Mouse (Mus musculus) neural tube, embryonic 10.5 days (tissue): ENCODE data around the gene Opn3.

Experiments
- DNase-seq: peaks from one replicate; pipeline ENCODE4 v3.0.0-alpha.2; 2017; ENCODE audit warnings: low spot score; ENCODE audit errors: extremely low spot score

The Opn3 gene

DNA sequence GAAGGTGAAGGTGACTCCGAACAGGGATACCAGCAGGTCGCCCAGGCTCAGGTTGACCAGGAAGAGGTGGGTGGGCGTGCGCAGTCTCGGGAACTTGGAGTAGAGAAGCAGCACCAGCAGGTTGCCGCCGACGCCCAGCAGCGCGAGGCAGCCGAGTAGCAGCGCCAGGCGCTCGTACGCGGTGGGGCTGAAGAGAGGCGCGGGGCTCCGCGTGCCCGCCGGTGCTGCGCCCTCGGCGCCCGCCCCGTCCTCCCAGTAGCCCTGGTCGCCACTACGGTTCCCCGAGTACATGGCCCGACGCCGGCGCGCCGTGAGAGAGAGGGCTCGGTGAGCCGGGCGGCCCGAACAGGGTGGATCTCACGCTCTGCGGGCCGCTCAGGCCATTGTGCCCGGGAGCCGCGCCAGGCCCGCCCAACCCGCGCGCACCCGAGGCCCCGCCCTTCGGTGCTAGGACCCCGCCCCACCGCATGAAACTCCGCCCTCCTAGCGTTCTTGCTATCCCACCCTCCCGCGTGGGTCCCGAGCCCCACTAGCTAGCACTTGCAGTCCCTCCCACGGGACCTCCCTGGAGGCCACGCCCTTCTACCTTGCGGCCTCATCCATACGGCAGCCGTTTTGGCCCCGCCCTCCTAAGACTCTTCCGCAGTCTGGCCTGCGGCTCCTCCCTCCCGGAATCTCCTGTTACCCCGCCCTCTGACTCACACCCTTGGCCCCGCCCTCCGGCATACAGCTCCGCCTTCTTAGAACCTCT is at the start of gene Opn3, which contains the start of gene Chml:
Gene Opn3 (minus strand): TSS at position 531 of the 751 bp plus-strand sequence.
Gene Chml (minus strand): TSS at position 656 of the 751 bp plus-strand sequence.
- DNase-seq = peak; percentile 96

DNA sequence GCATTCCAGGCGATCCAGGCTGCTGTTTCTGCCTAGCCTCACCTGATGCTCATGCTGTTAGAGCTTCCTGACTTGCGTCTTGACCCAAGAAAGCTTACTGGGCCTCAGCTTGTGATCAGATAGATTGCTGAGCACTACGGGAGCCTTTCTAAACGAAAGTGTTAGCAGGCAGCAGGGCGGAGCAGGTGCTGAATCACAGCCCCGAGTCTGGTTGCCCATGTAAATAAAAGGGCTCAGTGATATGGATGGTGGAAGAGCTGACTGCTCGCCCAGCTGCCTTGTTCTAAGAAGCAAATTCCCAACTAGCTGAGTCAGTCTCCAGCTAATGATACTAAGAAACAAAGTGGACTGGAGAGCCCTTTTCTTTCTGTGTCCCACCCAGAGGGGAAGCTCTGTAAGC is 33.2 kb upstream of the Opn3 start:
- DNase-seq = no peak

DNA sequence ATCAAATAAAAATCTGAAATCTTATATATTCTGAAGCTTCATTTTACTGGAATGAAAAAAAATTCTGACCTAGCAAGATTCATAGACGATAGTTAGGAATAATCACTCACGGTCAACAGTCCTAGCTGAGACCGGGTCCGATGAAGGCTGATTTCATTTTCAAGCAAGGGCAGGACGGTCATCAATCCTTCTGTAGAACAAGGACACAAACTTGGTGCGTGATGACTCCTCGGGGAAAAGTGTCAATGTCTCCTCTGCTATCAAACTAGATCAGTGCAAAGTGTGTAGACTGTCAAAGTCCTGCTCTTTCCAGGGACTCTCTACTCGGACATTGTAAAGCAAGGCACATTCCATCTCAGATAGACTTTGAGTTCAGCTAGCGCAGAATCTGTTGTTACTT is 24.3 kb upstream of the Opn3 start:
- no peak for DNase-seq

DNA sequence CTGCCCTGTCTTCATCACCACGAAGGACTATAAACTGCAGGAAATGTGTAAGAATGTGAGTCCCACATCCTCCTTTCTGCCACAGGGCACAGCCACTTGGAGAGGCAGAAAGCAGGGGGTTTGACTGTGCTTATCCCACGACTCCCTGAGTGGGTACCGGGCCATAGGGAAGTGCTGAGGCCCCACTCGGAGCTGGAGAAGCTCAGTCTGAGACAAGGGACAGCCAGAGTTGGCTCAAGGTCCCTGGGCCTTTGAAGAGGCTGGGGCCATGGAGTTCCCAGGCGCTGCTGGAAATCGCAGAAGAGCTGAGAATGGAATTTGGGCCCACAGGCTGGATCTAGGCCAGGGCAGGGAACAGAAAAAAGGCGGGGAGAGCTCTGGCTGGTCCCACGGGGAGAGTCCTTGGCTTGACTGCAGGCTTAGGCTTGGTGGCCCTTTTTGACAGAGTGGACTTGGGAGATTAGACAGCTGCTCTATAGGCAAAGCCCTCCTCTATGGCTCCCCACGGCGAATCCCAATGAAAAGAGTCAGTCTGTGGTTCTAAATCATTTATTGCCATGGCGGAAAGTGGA is 19.8 kb upstream of the Opn3 start:
- DNase-seq = no peak

DNA sequence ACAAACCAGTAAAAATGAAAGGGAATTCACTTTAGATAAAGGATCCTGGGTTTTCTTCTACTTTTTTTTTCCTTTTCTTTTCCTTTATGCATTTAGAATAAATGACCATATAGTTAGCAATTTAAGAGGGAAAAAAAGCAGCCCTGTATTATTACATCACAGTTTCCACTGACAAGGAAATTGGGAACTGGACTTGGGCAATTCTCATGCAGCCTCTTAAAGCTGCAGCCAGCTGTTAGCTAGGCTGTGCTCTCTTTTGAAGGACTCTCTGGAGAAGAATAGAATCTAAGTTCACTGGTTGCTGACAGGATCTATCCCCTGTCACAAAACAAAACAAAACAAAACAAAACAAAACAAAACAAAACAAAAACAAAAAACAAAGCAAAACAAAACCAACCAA is 15.4 kb upstream of the Opn3 start:
- no peak for DNase-seq

DNA sequence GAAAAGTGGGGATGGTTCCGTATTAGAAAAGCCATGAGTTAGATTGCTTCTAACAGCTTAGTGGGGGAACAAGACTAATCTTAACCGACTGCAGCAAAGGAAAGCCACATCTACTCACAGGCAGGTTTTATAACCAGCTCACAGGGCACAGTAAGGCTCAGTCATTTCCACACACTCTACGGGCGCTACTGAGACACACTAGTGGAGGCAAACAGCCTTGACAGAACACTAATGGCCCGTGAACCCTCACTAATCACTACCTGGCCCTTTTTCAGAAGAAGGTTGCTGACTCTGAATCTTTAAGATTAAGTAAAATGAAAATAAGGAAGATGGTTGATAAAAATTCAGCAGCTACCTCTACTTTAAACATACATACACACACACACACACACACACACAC is 15.0 kb upstream of the Opn3 start:
- DNase-seq = no peak

DNA sequence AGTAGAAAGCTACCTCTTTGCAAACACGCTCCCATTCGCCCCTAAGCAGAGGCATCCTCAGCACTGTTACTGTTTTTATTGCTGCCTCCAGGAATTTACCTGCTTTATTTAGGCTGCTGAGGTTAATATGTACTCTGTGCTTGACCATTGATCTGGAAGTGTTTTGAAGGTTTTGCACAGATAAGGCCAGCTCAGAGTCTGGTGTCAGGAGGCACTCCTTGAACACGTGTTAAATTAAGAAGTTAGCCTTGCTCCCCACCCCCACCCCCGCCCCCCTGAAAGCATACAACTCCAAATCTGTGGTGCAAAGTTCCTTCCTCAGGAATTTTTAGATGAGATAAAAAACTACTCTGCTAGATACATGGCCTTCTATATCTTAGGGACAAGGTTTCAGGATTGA is 8.6 kb upstream of the Opn3 start:
- DNase-seq = no peak

DNA sequence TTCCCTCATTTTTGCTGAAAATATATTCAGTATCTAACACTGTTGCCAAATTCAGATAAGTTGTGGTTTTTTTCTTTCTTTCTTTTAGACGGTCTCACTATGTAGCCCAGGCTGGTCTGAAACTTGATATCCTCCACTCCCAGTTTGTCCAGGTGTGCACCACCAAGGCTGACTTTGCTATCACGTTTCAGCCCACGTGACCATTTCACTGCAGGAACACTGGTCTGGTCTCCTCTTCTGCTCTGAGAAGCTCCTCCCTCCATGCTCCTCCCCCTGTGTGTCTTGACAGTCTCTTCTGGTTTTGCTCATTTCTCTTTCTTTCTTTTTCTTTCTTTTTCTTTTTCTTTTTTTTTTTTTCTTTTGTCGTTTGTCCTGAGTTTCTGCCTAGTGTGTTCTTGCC is 7.2 kb upstream of the Opn3 start:
- DNase-seq = no peak

DNA sequence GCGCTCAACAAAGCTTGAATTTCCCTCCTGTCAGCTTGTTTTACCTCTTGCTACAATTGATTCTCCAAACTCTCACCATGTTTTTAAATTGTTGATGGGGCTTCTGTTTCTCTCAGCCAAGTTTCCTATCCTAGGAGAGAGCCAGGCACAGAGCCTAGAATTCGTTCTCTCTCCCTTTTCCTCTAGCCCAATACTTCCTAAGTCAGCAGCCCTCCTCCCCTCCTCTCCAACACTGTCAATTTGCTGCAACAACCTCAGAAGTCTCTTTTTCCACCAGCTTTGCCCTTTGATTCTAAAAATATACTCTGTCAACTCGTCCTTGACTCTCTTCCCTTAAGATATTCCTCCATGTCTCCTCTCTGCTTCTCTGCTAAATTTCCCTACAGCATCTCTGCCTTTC is 6.8 kb upstream of the Opn3 start:
- DNase-seq = no peak

DNA sequence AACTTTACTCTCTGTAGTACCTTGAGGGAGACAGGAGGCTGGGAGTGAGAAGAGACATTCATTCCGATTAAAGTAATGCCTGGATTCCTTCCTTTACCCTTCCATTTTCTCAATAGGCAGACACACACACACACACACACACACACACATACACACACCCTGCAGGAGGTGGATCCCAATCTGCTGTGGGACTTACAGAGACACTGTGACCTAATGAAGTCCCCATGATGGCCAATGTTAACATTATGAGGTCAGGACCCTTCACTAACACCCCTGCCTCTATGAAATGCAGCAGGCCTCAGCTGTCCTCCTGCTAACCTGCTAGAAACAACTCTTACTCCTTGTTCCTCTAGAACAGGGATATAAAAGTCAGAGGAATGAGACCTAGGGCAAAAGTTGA is 5.7 kb upstream of the Opn3 start, which contains the start of gene Wdr64:
Gene Wdr64 (plus strand): TSS at position 301 of the 400 bp plus-strand sequence.
- no peak for DNase-seq

DNA sequence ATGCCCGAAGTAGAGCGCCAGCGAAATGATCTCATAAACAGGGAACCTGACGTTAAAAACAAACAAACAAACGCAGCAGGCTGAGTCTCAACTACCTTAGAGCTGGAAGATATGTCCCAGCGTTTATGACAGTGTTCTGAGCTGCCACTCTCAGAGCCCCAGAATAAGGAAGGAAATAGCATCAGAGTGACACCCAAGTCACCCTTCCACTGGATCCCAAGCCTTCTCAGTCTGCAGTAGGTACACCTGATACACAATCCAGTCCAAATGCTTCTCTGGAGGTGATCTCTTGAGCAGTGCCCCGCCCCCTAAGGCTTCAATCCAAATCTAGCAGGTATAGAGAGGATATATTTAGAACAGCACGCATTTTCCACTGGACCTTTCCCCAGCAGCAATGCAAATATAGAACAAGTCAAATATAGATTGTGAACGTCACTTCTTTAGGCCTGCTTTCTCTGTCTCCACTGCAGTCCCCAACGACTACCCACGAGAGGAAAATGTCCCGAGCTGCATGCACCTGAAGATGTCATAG is 919 bp upstream of the Opn3 start:
- DNase-seq = no peak

DNA sequence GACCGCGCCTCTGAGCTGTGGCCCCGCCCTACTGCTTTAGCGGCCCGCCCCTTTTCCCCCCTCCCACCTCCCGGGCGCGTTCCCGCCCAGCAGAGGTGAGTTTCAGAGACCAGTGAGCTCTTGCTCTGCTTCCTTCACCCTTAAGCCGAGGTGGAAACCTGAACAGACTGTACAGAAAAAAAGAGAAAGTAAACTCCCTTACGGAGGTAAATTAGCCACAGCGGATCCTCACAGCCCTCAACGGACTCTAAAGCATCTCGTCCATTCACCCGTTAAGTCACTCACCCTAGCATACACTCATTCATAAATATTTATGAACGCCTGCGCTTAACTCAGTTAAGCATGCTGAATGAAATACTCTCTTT is 403 bp upstream of the Opn3 start:
- DNase-seq = no peak

DNA sequence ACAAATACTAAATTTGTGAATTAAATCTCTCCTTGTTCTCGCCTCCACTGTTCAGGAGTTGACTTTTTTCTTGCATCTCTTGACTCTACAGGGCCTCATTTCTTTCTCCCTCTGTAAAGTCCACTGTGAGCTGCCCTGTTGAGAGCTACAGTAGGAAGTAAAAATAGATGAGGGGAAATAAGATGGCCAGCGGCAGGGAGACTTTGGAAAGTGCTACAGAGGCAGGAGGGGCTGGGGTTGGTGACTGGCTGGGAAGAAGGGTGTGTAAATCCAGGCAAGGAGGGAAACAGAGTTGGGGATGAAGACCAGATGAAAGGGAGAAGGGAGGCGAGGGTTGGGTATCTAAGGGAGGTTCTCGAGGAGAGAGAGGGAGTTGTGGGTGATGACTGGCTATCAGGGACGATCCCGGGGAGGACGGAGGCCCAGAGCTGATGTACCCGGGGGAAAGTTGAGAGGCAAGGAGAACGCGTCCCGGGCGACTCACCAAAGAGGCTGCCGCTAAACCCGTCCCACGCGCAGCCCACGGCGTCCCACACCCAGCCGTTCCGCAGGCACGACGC is 810 bp downstream of the Opn3 start:
- no peak for DNase-seq

DNA sequence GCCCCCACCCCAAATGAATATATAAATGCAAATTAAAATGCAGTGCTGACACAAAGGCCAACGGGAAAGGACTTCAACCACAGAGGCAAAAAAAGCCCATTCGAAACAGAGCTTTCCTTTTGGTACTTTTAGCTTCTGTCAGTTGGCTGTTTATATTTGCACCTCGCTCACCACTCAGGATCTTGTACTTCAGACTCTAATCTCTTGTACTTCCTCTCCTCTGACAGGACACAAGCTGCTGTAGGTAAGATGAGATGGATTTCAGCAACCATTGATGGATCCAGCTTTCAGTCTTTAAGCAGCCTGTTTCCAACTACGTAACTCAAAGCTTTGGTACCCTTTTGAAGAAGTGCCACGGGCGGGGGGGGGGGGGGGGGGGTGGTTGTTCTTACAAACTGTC is 11.6 kb downstream of the Opn3 start:
- DNase-seq = no peak

DNA sequence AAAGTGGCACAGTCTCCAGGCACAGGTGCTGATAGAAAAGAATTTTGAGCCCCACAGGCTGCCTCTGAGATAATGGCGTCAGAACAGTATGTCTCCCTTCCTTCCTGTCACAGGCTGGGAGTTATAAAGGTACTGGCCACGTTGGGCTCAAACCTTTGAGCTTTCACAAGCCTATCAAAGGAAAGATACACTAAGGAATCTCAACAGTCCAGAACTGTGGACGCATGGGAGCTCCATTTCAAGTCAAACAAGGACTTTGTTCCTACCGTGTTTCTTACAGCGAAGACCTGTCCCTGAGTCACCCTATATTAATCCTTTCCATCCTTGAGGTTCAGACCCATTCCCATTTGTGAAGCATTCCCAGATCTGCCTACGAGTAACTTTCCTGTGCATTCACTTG is 15.1 kb downstream of the Opn3 start:
- DNase-seq = no peak

DNA sequence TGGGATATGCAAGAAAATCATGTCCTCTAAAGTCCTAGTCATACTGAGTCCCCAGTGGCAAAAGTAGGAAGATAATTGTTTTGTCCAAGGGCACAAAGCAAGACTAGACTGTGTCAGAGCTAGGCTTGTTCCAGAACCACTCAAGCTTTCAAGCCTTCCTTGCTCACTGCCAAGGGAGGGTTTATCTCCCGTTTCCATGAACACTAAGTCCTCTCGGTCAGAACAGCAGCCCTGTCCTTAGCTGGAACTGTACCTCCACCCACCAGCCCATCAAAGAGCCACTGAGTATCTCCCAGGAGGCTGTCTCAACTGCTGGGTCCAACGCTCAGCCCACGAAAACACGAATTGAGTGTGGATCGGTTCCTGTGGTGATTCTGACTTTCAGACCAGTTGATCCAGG is 17.5 kb downstream of the Opn3 start:
- no peak for DNase-seq

DNA sequence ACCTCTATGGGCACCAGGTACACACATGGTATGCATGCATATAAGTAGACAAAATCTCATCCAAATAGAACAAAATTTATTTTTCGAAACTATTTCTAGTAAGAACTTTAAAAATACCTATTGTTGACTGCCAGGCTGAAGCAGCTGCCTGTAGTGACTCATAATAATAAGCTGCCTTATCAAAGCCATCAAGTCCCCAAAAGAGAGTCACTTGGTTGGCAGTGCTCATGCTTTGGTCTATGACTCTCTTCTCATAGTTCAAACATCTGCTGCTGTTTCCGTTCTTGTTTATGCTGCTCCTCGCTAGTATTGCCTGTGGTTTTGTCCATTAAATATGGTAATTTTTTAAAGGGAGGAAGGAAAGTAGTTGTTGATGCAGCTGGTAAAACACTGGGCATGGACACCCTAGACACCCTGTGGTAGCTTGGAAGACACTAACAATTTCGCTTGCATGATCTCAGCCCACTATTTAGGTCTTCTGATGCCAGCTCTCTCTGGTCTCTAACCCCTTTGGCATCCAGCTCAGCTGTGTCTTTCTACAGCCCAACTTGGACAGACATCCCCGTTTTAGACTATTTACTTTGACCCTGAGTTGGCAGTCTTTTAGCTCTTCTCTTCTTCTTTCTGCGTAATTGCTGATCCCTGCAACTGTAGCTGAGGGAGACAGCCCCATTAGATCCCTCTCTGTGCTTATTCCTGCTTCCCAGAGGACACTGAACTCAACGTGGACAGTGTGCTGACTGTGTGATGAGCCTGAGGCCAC is 18.8 kb downstream of the Opn3 start:
- DNase-seq = no peak

DNA sequence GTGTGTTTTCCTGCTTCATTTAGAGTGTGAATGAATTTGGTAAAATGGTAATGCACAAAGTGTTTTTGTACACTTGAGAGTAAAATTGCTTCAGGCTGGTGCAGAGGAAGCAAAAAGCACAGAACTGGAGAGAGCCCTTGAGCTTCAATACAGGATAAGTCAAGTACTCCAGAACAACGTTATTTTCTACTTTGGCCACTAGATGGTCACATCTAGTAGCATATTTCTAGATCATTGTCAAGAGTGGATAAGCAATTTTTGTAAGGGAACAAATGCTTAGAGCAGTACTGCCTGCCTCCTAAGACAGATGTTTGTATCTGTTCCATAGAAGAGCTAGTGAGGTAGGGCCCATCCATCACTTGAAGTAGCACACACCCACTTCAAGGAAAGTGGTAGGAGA is 20.9 kb downstream of the Opn3 start:
- DNase-seq = no peak

DNA sequence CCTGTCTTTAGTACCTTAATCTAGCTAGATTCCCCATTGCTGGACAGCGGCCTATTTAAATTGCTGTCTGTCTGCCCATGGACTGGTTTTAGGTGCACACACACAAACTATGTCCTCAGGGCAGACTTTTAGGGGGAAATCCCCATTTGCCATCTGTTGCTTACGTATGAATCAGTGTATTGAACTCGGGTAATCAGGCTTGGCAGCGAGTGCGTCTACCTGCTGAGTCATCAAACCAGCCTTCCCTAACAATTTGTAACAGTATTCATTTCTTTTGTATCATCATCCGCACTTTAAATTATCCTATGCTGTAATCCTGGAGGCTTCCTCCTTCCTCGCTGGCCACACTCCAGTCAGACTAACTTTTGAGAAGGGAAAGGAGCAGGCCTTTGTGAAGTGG is 22.5 kb downstream of the Opn3 start:
- DNase-seq = no peak

DNA sequence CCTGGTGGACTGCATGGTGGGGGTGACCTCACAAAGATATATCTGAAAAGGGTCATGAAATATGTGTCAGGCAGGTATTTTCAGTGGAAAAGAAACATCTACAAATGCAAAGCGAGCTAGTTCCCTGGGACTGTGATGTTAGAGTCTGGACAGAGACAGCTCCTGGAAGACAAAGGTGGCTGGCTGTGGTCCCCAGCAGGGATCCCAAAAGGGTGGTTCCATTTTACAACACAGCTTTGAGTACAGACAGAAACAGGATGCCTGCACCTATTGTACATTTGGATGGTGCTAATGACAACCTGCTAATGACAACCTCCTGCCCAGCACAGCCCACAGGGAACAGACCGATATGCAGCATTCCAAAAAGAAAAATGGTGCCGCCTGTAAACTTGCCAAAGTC is 23.1 kb downstream of the Opn3 start:
- no peak for DNase-seq

DNA sequence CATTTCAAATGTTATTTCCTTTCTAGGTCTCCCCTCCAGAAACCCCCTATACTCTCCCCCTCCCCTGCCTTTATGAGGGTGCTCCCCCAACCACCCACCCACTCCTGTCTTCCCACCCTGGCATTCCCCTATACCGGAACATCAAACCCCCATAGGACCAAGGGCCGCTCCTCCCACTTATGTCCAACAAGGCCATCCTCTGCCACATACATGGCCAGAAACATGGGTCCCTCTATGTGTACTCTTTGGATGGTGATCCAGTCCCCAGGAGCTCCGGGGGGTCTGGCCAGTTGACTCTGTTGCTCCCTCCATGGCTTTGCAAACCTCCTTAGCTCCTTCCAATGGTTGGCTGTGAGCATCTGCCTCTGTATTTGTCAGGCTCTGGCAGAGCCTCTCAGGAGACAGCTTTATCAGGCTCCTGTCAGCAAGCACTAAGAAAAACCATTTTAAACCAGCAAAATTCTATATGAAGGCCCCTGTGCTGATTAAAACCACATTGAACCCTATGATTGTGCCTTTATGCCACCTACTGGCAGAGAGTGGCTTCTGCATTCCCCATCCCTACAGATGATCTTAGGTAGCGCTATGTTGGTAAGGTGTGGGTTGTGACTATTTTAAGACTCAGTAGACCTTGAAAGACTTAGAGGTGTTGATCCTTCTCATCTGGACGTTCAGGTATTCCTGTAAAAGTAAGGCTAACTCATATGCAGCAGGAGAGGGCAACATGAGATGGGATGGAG is 23.7 kb downstream of the Opn3 start:
- DNase-seq = no peak
